Mouse (Mus musculus) neural tube, embryonic 12.5 days (tissue): Measurements from ENCODE around the gene Gpx5. TPM values are rescaled to one million over a fixed set of nuclear protein-coding genes. Genes with fewer than 3 reads are reported as not detected.
A peak's percentile ranks its signal among the peaks of the same experiment; 100 is the strongest.

Experiments used
- ATAC-seq: fragments of 200-750 bp; cut with Nextera tagmentation; 2 replicates; pipeline ENCODE4 v1.8.0; 2017; ENCODE audit warnings: low read depth, mild to moderate bottlenecking, moderate TSS enrichment, moderate library complexity; ENCODE audit not compliant: low FRiP score
- H3K27ac ChIP-seq: fragments of 300-500 bp; sonication (generic); 2 replicates; pipeline ENCODE4 v1.5.1; 2016
- H3K27me3 ChIP-seq: fragments of 300-500 bp; sonication (generic); replicated peaks from 2 replicates; pipeline ENCODE4 v1.6.1; 2016; ENCODE audit warnings: mild to moderate bottlenecking
- H3K36me3 ChIP-seq: fragments of 300-500 bp; sonication (generic); 2 replicates; pipeline ENCODE4 v1.6.1; 2016; ENCODE audit warnings: mild to moderate bottlenecking
- H3K4me1 ChIP-seq: fragments of 300-500 bp; sonication (generic); 2 replicates; pipeline ENCODE4 v1.6.1; 2016
- H3K4me2 ChIP-seq: fragments of 300-500 bp; sonication (generic); replicated peaks from 2 replicates; pipeline ENCODE4 v1.6.1; 2016; ENCODE audit warnings: mild to moderate bottlenecking
- H3K4me3 ChIP-seq: fragments of 300-500 bp; sonication (generic); 2 replicates; pipeline ENCODE4 v1.5.1; 2016
- H3K9ac ChIP-seq: fragments of 300-500 bp; sonication (generic); 2 replicates; pipeline ENCODE4 v1.6.1; 2016; ENCODE audit warnings: mild to moderate bottlenecking
- H3K9me3 ChIP-seq: fragments of 300-500 bp; sonication (generic); 2 replicates; pipeline ENCODE4 v1.6.1; 2016; ENCODE audit warnings: mild to moderate bottlenecking
- WGBS: fragments of 180-500 bp; shearing (Covaris S2); methylation state at CpG from one replicate; pipeline ENCODE4 v1.1.7; 2016; 5-methylcytosine and 5-hydroxymethylcytosine counted together
- polyA plus RNA-seq: library from polyadenylated mRNA; unstranded; fragments of >200 nt; fragmentation: Nextera tagmentation; extraction: Ambion mirVana; gene quantifications from 2 replicates; pipeline ENCODE4 v1.2.1, GENCODE M21; 2016

Gene Gpx5
- polyA plus RNA-seq, 1 experiment from 2014 or later, result not detected

GRCm38 (mm10) chr13:21304483-21305066 lies 12.0 kb upstream of the Gpx5 start:
- H3K4me1 ChIP-seq, result no peaks in the 10 kb centered on the region
- H3K4me3 ChIP-seq, result no peak overlapping the region
- no peaks in the 10 kb centered on the region for H3K27me3 ChIP-seq
- H3K36me3 ChIP-seq, result no peaks in the 10 kb centered on the region
- H3K27ac ChIP-seq, result no peak overlapping the region
- H3K9me3 ChIP-seq, result no peaks in the 10 kb centered on the region
- 69% methylated on average over 3 of the region's 3 CpGs for WGBS
- no peak for ATAC-seq
- H3K9ac ChIP-seq, result no peak overlapping the region
- no peak overlapping the region for H3K4me2 ChIP-seq

- no peaks in the 10 kb centered on the region for H3K9me3 ChIP-seq
- ATAC-seq, result no peak
- no peak overlapping the region for H3K27ac ChIP-seq
- no peaks in the 10 kb centered on the region for H3K27me3 ChIP-seq
- H3K36me3 ChIP-seq, result no peaks in the 10 kb centered on the region
- no peak overlapping the region for H3K4me3 ChIP-seq
- H3K4me1 ChIP-seq, result no peaks in the 10 kb centered on the region
- H3K4me2 ChIP-seq, result no peak overlapping the region
- no peak overlapping the region for H3K9ac ChIP-seq
- WGBS, result 58% methylated on average over 3 of the region's 3 CpGs
These were observed 6.0 kb upstream of the Gpx5 start for GRCm38 (mm10) chr13:21298557-21298956.

DNA sequence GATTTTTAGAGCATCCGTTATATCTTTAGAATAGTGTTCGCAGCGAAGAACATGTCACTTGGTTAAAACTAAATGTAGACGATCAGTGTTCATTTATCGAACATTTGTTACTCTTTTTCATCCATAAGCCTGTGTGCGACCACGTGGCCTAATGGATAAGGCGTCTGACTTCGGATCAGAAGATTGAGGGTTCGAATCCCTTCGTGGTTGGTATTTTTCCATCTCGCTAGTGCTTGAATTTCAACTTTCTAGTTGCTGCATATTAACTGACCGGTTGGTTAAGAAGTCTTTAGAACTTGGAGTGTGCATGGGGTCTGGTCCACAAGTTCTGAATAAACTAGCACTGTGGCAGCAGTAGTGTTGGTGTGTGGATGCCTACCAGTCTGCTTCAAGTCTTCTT lies 13.0 kb downstream of the Gpx5 start:
- H3K36me3 ChIP-seq, result no peaks in the 10 kb centered on the region
- peak; percentile 10; the same call in 1 of the 2 replicates for ATAC-seq
- peaks cover 4% of the 10 kb centered on the region; the same call in 1 of the 2 replicates for H3K4me1 ChIP-seq
- no peak overlapping the region for H3K27ac ChIP-seq
- peak overlapping the region; percentile 62 for H3K4me2 ChIP-seq
- H3K4me3 ChIP-seq, result peak overlapping the region; percentile 41
- 1% methylated on average over 13 of the region's 13 CpGs for WGBS
- no peaks in the 10 kb centered on the region for H3K9me3 ChIP-seq
- H3K9ac ChIP-seq, result 0 out of 2 replicates have a peak overlapping the region, but pooled peaks have one; percentile 35
- H3K27me3 ChIP-seq, result no peaks in the 10 kb centered on the region

GRCm38 (mm10) chr13:21279076-21279475 lies 13.5 kb downstream of the Gpx5 start:
- Histone ChIP-seq H3K9me3 (no peaks in the 10 kb centered on the region), H3K9ac (peak overlapping the region; percentile 35; the same call in 1 of the 2 replicates), H3K4me1 (peaks cover 4% of the 10 kb centered on the region; the same call in 1 of the 2 replicates), H3K27ac (no peak overlapping the region), H3K4me3 (peak overlapping the region; percentile 41), H3K4me2 (peak overlapping the region; percentile 62), H3K27me3 (no peaks in the 10 kb centered on the region), H3K36me3 (no peaks in the 10 kb centered on the region)
- ATAC-seq, result no peak
- WGBS, result 8% methylated on average over 8 of the region's 8 CpGs

GRCm38 (mm10) chr13:21276551-21276950 lies 16.0 kb downstream of the Gpx5 start:
- Histone ChIP-seq H3K36me3 (no peaks in the 10 kb centered on the region), H3K4me2 (peak overlapping the region; percentile 65), H3K9me3 (no peaks in the 10 kb centered on the region), H3K9ac (peak overlapping the region; percentile 56), H3K27me3 (no peaks in the 10 kb centered on the region), H3K4me1 (peaks cover 4% of the 10 kb centered on the region; the same call in 1 of the 2 replicates), H3K4me3 (peak overlapping the region; percentile 49), H3K27ac (no peak overlapping the region)
- ATAC-seq, result peak; percentile 26; the same call in 1 of the 2 replicates
- WGBS, result 0% methylated on average over 7 of the region's 9 CpGs

DNA sequence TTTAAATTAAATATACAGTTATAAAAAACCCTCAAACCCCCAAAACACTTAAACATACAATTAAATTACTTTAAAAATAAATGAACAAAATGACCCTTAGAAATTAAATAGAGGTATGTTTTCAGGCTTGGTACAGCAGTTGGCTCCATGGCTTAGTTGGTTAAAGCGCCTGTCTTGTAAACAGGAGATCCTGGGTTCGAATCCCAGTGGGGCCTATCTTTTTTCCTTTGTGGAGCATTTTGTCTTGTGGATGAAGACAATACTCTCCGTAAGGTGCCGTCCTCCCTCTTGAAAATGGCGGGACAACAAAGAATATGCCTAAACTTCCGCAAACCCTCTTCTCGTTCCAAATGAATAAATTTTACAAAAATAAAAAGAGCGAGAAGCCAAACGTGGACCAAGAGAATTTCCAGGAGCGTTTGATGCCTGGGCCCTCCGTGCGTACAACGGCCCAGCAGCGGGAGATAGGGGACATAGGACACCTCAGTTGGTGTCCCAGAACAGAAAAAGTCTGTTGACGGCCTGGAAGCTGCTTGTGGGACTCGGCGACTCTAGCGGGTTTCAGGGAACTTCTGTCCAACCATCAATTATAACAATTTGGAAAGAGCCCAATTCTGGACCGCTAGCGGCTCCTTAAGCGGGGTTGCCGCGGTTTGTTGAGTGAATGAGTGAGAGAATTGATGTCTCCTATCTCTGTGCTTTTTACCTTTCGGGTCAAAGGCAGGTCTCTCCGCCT lies 16.5 kb downstream of the Gpx5 start:
- peaks cover 4% of the 10 kb centered on the region; the same call in 1 of the 2 replicates for H3K4me1 ChIP-seq
- no peaks in the 10 kb centered on the region for H3K27me3 ChIP-seq
- WGBS, result under 1% methylated on average over 25 of the region's 25 CpGs
- H3K27ac ChIP-seq, result no peak overlapping the region
- H3K4me2 ChIP-seq, result peak overlapping the region; percentile 65
- H3K9me3 ChIP-seq, result no peaks in the 10 kb centered on the region
- peak; percentile 82 for ATAC-seq
- H3K4me3 ChIP-seq, result peak overlapping the region; percentile 49
- no peaks in the 10 kb centered on the region for H3K36me3 ChIP-seq
- H3K9ac ChIP-seq, result peak overlapping the region; percentile 56

DNA sequence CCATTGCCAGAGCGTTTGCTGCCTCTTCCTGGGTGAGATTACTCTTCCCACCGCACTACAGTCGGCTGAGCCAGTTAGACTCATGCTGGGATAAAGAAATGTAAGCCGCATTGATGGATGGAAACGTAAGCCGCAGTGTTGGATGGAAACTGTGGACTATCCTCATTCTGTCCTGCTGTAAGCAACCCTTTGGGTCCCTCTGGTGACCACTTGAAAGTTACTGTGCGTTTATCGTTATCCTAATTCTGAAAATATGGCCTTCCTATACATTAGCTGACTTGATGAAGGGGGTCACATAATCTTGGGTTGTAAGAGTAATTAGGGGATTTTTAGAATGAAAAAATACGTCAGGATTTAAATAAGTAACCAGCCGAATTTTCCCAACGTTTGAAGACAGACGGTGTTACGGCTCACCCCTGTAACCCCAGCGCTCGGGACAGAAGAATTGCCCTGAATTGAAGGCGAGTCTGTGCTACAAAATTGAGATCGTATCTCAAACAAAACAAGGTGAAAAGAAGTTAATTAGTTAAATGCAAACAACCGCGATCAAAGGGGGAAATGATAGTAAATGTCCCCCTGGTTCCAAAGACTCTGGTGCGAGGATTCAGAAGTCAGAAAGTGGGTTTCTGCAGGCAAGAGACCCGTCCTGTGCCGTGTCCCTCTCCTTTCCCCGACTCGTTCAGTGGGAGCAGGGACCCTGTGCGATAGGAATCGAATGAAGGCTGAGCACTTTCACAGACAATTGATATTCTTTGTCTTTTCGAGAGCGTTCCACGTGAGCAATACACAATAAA lies 17.3 kb downstream of the Gpx5 start:
- WGBS, result under 1% methylated on average over 29 of the region's 29 CpGs
- Histone ChIP-seq H3K36me3 (no peaks in the 10 kb centered on the region), H3K4me3 (peak overlapping the region; percentile 49), H3K27ac (no peak overlapping the region), H3K9me3 (no peaks in the 10 kb centered on the region), H3K27me3 (no peaks in the 10 kb centered on the region), H3K4me1 (peaks cover 4% of the 10 kb centered on the region; the same call in 1 of the 2 replicates), H3K9ac (peak overlapping the region; percentile 47; the same call in 1 of the 2 replicates), H3K4me2 (peak overlapping the region; percentile 65)
- peak; percentile 81 for ATAC-seq

DNA sequence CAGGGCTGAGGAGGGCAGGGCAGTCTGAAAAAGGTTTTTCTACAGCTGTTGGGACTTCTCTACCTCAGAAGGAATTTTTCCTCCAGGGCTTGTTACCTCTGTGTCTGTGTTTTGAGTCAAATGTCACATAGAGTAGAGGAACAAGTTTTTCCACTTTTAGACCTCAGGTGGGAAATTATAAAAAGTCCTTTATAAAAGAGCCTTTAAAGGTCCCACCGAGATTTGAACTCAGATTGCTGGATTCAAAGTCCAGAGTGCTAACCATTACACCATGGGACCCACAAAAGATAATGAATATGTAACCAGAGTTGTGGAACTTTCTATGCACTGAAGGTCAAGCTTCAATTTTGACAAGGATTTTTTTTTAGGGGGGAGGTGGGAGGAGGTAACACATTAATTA lies 24.3 kb downstream of the Gpx5 start:
- no peak overlapping the region for H3K4me3 ChIP-seq
- H3K4me1 ChIP-seq, result no peaks in the 10 kb centered on the region
- H3K36me3 ChIP-seq, result no peaks in the 10 kb centered on the region
- H3K27ac ChIP-seq, result no peak overlapping the region
- H3K9me3 ChIP-seq, result no peaks in the 10 kb centered on the region
- WGBS, result 3% methylated on average over 1 of the region's 1 CpGs
- ATAC-seq, result no peak
- no peaks in the 10 kb centered on the region for H3K27me3 ChIP-seq
- H3K4me2 ChIP-seq, result no peak overlapping the region
- H3K9ac ChIP-seq, result no peak overlapping the region

DNA sequence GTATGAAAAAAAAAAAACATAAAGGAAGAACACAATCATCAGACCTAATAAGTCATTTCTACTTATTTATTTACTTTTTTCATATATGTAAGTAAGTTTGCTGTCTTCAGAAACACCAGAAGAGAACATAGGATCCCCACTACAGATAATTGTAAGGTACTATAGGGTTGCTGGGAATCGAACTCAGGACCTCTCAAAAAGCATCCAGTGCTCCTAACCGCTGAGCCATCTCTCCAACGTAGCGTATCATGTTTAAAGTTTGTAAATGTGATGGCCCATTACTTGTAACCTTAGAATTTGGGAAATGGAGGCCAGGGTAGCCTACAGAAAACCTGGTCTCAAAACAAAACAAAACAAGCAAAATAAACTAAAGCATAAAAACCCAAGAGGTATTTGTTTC lies 25.0 kb downstream of the Gpx5 start:
- Histone ChIP-seq H3K27ac (no peak overlapping the region), H3K4me2 (no peak overlapping the region; the same call in 1 of the 2 replicates), H3K4me3 (no peak overlapping the region), H3K9me3 (no peaks in the 10 kb centered on the region), H3K27me3 (no peaks in the 10 kb centered on the region), H3K9ac (no peak overlapping the region), H3K4me1 (no peaks in the 10 kb centered on the region), H3K36me3 (no peaks in the 10 kb centered on the region)
- WGBS, result 10% methylated on average over 4 of the region's 4 CpGs
- ATAC-seq, result no peak

DNA sequence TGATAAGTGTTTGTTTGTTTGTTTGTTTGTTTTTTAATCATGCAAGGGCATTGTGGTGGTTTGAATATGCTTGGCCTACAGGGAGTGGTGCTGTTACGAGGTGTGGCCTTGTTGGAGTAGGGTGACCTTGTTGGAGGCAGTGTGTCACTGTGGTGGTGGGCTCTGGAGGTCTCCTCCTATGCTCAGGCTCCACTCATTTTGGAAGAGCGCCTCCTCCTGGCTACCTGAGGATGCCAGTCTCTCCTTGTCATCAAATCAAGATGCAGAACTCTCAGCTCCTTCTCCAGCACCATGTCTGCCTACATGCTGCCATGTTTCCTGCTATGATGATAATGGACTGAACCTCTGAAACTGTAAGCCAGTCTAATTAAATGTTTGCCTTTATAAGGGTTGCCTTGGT lies 26.8 kb downstream of the Gpx5 start:
- H3K4me2 ChIP-seq, result no peak overlapping the region
- no peaks in the 10 kb centered on the region for H3K4me1 ChIP-seq
- no peaks in the 10 kb centered on the region for H3K36me3 ChIP-seq
- no peaks in the 10 kb centered on the region for H3K27me3 ChIP-seq
- H3K9ac ChIP-seq, result no peak overlapping the region
- ATAC-seq, result no peak
- 51% methylated on average over 2 of the region's 2 CpGs for WGBS
- H3K27ac ChIP-seq, result no peak overlapping the region
- H3K9me3 ChIP-seq, result no peaks in the 10 kb centered on the region
- H3K4me3 ChIP-seq, result no peak overlapping the region

GRCm38 (mm10) chr13:21264366-21264765 lies 28.2 kb downstream of the Gpx5 start:
- Histone ChIP-seq H3K4me3 (peak overlapping the region; percentile 28), H3K27ac (no peak overlapping the region), H3K4me1 (peaks cover 3% of the 10 kb centered on the region; the same call in 1 of the 2 replicates), H3K9ac (no peak overlapping the region), H3K36me3 (no peaks in the 10 kb centered on the region), H3K4me2 (peak overlapping the region; percentile 52), H3K9me3 (no peaks in the 10 kb centered on the region), H3K27me3 (no peaks in the 10 kb centered on the region)
- WGBS, result under 1% methylated on average over 11 of the region's 11 CpGs
- ATAC-seq, result no peak

DNA sequence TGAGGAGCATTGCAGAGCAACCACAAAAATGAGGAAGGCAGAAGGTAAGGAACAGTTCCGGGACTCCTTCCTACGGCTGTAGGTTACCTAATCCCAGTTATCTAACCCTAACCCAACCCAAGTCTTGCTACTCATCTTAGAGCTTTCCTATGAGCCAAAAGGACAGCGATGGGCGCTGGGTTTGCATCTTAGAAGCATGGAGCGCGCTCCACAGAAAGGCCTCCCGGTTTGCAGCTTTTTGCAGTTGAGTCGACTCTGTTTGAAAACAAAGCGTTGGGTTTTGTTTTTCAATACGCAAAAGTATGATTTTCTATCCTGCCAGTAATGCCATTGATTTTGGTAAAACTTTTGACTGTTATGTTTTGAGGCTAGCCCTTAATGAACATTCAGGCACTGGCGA lies 28.6 kb downstream of the Gpx5 start:
- Histone ChIP-seq H3K27ac (no peak overlapping the region), H3K36me3 (no peaks in the 10 kb centered on the region), H3K9ac (no peak overlapping the region), H3K4me3 (peak overlapping the region; percentile 28), H3K9me3 (no peaks in the 10 kb centered on the region), H3K4me2 (peak overlapping the region; percentile 52), H3K4me1 (peaks cover 3% of the 10 kb centered on the region; the same call in 1 of the 2 replicates), H3K27me3 (no peaks in the 10 kb centered on the region)
- no peak for ATAC-seq
- whole genome bisulfite sequencing, result 2% methylated on average over 11 of the region's 11 CpGs
